Mouse (Mus musculus) erythroblast, embryonic 14.5 days (primary cell): Measurements from ENCODE around the gene Ube2z. TPM values are rescaled to one million over a fixed set of nuclear protein-coding genes. Genes with fewer than 3 reads are reported as not detected.

Source experiments
- H3K27me3 ChIP-seq: 2 replicates; pipeline ENCODE4 v1.6.1; 2012; ENCODE audit warnings: inconsistent platforms; ENCODE audit not compliant: control insufficient read depth
- H3K36me3 ChIP-seq: 2 replicates; pipeline ENCODE4 v1.6.1; 2012; ENCODE audit warnings: mild to moderate bottlenecking, inconsistent platforms; ENCODE audit not compliant: control insufficient read depth
- H3K4me1 ChIP-seq: 2 replicates; pipeline ENCODE4 v1.6.1; 2012; ENCODE audit warnings: inconsistent platforms; ENCODE audit not compliant: control insufficient read depth
- H3K4me3 ChIP-seq: replicated peaks from 2 replicates; pipeline ENCODE3; 2012; ENCODE audit warnings: moderate library complexity, mild to moderate bottlenecking, inconsistent platforms
- H3K9me3 ChIP-seq: 2 replicates; pipeline ENCODE4 v1.6.1; 2012; ENCODE audit warnings: low read length, inconsistent platforms, mixed read lengths; ENCODE audit not compliant: control insufficient read depth
- GATA1 ChIP-seq: IDR thresholded peaks from 2 replicates; pipeline ENCODE4 v1.6.1; 2012; ENCODE audit warnings: low read length, inconsistent platforms, mixed read lengths
- TAL1 ChIP-seq: IDR thresholded peaks from 3 replicates; pipeline ENCODE4 v1.6.1; 2012; ENCODE audit warnings: low read length, inconsistent platforms, mixed read lengths
- polyA plus RNA-seq: library from polyadenylated mRNA; stranded (reverse); fragments of >175 nt; gene quantifications from 2 replicates; pipeline ENCODE4 v1.2.3, GENCODE M21; 2012

Gene Ube2z
- polyA plus RNA-seq, 1 experiment, result 1.5 TPM

GRCm38 (mm10) chr11:96068231-96068630, 3.0 kb upstream of the Ube2z start:
- TF ChIP-seq GATA1 (no peak), TAL1 (no peak)
- H3K4me1 ChIP-seq, result peaks cover 49% of the 10 kb centered on the region
- no peaks in the 10 kb centered on the region for H3K27me3 ChIP-seq
- no peaks in the 10 kb centered on the region for H3K9me3 ChIP-seq
- H3K36me3 ChIP-seq, result peaks cover 39% of the 10 kb centered on the region
- H3K4me3 ChIP-seq, result no peak overlapping the region

GRCm38 (mm10) chr11:96064521-96065214, 520 bp downstream of the Ube2z start:
- H3K4me3 ChIP-seq, result peak overlapping the region; percentile 95
- no peaks in the 10 kb centered on the region for H3K27me3 ChIP-seq
- peaks cover 37% of the 10 kb centered on the region for H3K4me1 ChIP-seq
- TF ChIP-seq TAL1, result no peak
- no peak for TF ChIP-seq GATA1
- no peaks in the 10 kb centered on the region for H3K9me3 ChIP-seq
- H3K36me3 ChIP-seq, result peaks cover 47% of the 10 kb centered on the region

- Histone ChIP-seq H3K27me3 (no peaks in the 10 kb centered on the region), H3K36me3 (peaks cover 93% of the 10 kb centered on the region), H3K4me3 (no peak overlapping the region), H3K9me3 (no peaks in the 10 kb centered on the region), H3K4me1 (peaks cover 10% of the 10 kb centered on the region)
- no peak for TF ChIP-seq GATA1
- no peak for TF ChIP-seq TAL1
These were observed 6.9 kb downstream of the Ube2z start for GRCm38 (mm10) chr11:96058309-96058708.

- H3K9me3 ChIP-seq, result no peaks in the 10 kb centered on the region
- no peaks in the 10 kb centered on the region for H3K27me3 ChIP-seq
- H3K4me3 ChIP-seq, result no peak overlapping the region
- TF ChIP-seq TAL1 (no peak), GATA1 (no peak)
- H3K36me3 ChIP-seq, result peaks cover 95% of the 10 kb centered on the region
- H3K4me1 ChIP-seq, result peaks cover 4% of the 10 kb centered on the region; the same call in 1 of the 2 replicates
These were observed 14.3 kb downstream of the Ube2z start for GRCm38 (mm10) chr11:96050854-96051253.

- Histone ChIP-seq H3K4me3 (no peak overlapping the region), H3K9me3 (no peaks in the 10 kb centered on the region), H3K4me1 (peaks cover 4% of the 10 kb centered on the region; the same call in 1 of the 2 replicates), H3K27me3 (no peaks in the 10 kb centered on the region), H3K36me3 (peaks cover 94% of the 10 kb centered on the region)
- TF ChIP-seq GATA1 (no peak), TAL1 (no peak)
These were observed 15.2 kb downstream of the Ube2z start for GRCm38 (mm10) chr11:96049939-96050338.

- H3K4me3 ChIP-seq, result no peak overlapping the region
- peaks cover 97% of the 10 kb centered on the region for H3K36me3 ChIP-seq
- no peak for TF ChIP-seq GATA1
- TF ChIP-seq TAL1, result no peak
- H3K27me3 ChIP-seq, result no peaks in the 10 kb centered on the region
- H3K4me1 ChIP-seq, result peaks cover 4% of the 10 kb centered on the region; the same call in 1 of the 2 replicates
- no peaks in the 10 kb centered on the region for H3K9me3 ChIP-seq
These were observed 17.5 kb downstream of the Ube2z start for GRCm38 (mm10) chr11:96047469-96048373.

GRCm38 (mm10) chr11:96046793-96047192, 18.4 kb downstream of the Ube2z start:
- Histone ChIP-seq H3K4me3 (no peak overlapping the region), H3K27me3 (no peaks in the 10 kb centered on the region), H3K36me3 (peaks cover 92% of the 10 kb centered on the region), H3K9me3 (no peaks in the 10 kb centered on the region), H3K4me1 (peaks cover 4% of the 10 kb centered on the region; the same call in 1 of the 2 replicates)
- TF ChIP-seq TAL1, result no peak
- TF ChIP-seq GATA1, result no peak

- peaks cover 90% of the 10 kb centered on the region for H3K36me3 ChIP-seq
- no peak for TF ChIP-seq TAL1
- TF ChIP-seq GATA1, result no peak
These were observed 19.2 kb downstream of the Ube2z start for GRCm38 (mm10) chr11:96046028-96046427.

More at GRCm38 (mm10) chr11:96046028-96046427, 19.2 kb downstream of the Ube2z start:
- Histone ChIP-seq H3K9me3 (no peaks in the 10 kb centered on the region), H3K27me3 (no peaks in the 10 kb centered on the region), H3K4me3 (no peak overlapping the region), H3K4me1 (peaks cover 3% of the 10 kb centered on the region; the same call in 1 of the 2 replicates)
